Mouse (Mus musculus): ENCODE data around the gene Eml6. TPM values are rescaled to one million over a fixed set of nuclear protein-coding genes. Genes with fewer than 3 reads are reported as not detected.

Eml6 gene
- polyA plus RNA-seq, 1 experiment from 2014 or later: 3.0 TPM

- ATAC-seq (ENCODE audit: low FRiP score, low read depth): no peak
- Histone ChIP-seq H3K4me1 (no peaks in the 10 kb centered on the region), H3K36me3 (no peaks in the 10 kb centered on the region), H3K9ac (replicated peaks) (no peak overlapping the region), H3K9me3 (no peaks in the 10 kb centered on the region), H3K4me2 (replicated peaks) (no peak overlapping the region), H3K27ac (replicated peaks) (no peak overlapping the region), H3K4me3 (no peak overlapping the region), H3K27me3 (no peaks in the 10 kb centered on the region)
- 78% methylated on average over 9 of the region's 9 CpGs for WGBS
These were observed 217.5 kb downstream of the Eml6 start for GRCm38 (mm10) chr11:29808173-29808980.

DNA sequence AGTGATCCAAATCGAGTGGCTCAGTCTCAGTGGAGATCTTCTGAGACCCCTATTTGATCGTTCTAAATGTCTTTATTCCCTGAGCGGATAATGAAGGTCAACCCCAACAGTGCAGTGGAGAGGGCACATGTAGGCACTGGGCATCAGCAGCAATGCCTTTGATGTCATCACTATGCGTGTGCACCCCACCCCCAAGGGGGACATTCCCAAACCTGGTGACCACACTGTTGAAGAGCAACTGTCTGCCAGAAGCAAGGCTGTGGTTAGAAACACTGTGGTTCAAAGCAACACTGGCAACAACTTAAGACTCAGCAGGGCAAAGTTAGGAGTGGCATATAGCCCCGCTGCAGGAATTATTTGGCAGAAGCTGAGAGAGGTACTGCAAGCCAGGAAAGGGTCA, 218.5 kb downstream of the Eml6 start:
- no peaks in the 10 kb centered on the region for H3K27me3 ChIP-seq
- no peak for ATAC-seq (ENCODE audit: low FRiP score, low read depth)
- 76% methylated on average over 5 of the region's 5 CpGs for WGBS
- H3K4me2 ChIP-seq (replicated peaks): no peak overlapping the region
- no peak overlapping the region for H3K4me3 ChIP-seq
- no peak overlapping the region for H3K27ac ChIP-seq (replicated peaks)
- no peaks in the 10 kb centered on the region for H3K36me3 ChIP-seq
- no peak overlapping the region for H3K9ac ChIP-seq (replicated peaks)
- no peaks in the 10 kb centered on the region for H3K9me3 ChIP-seq
- no peaks in the 10 kb centered on the region for H3K4me1 ChIP-seq

DNA sequence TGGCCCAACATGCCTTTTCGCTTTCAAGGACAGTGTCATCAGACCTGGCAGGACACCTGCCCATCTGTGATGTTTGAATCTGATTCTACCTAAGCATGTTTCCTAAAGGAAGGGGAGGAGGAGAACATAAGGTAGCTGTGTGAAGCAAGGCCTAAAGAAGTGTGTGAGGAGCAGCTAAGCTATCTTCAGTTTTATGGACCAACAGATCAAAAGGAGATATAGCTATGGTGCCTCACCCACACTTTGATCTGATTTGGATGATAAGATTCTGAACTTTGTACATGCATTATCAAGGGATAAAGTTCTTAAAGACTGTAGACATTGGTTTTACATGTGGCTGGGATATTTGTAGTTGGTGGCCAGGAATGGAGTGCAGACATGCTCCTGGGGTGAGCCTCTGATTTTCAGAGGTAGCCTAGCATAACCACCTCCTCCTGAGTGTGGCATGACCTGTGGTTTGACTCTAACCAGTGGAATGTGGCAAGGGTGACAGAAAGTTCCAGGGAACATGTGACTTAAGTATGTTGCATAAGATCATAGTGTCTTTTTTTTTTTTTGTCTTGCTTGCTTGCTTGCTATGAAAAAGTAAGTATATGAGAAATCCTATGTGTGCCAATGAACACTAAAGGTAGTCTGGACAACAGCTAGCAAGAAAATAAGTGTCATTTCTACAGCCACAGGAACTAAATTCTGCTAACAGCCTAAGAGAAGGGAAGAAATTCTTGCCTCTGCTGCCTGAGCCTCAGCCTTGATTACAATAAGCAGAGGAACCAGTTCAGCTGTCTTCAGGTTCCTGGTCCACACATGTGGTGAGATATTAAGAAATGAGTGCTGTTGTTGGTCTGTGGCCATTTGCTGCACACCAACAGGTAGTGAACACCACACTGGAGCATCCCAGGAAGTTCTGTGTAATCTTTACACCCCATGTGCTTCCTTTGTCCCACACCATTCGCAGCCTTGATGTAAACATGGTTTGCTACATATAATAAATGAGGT, 224.1 kb downstream of the Eml6 start:
- ATAC-seq (ENCODE audit: low FRiP score, low read depth): no peak
- Histone ChIP-seq H3K27me3 (no peaks in the 10 kb centered on the region), H3K4me1 (no peaks in the 10 kb centered on the region), H3K4me2 (replicated peaks) (no peak overlapping the region), H3K9me3 (no peaks in the 10 kb centered on the region), H3K9ac (replicated peaks) (no peak overlapping the region), H3K27ac (replicated peaks) (no peak overlapping the region), H3K4me3 (no peak overlapping the region), H3K36me3 (no peaks in the 10 kb centered on the region)
- 86% methylated on average over 2 of the region's 2 CpGs for WGBS

GRCm38 (mm10) chr11:29799839-29800238, 226.0 kb downstream of the Eml6 start:
- H3K36me3 ChIP-seq: no peaks in the 10 kb centered on the region
- ATAC-seq (ENCODE audit: low FRiP score, low read depth): no peak
- no peaks in the 10 kb centered on the region for H3K4me1 ChIP-seq
- H3K4me2 ChIP-seq (replicated peaks): no peak overlapping the region
- H3K9me3 ChIP-seq: no peaks in the 10 kb centered on the region
- WGBS: 69% methylated on average over 1 of the region's 1 CpGs
- no peak overlapping the region for H3K27ac ChIP-seq (replicated peaks)
- no peak overlapping the region for H3K4me3 ChIP-seq
- no peak overlapping the region for H3K9ac ChIP-seq (replicated peaks)
- no peaks in the 10 kb centered on the region for H3K27me3 ChIP-seq

DNA sequence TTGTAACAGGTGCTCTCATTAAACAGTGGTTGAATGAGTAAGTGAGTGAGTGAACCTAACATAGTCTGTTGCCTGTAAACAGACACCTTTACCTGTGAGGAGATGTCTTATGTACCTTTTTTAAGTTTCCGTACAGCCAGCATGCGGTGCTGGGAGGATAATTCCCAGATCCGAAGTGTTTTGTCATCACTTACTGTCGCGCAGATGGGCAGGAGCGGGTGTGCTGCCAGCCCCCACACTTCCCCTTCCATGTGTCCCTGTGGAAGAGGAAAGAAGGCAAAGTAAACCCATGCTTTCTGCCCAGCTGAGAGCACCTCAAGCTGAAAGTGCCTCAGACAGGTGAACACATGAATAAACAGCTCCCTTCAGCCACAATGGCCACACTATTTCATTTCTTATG, 230.7 kb downstream of the Eml6 start:
- WGBS: 92% methylated on average over 6 of the region's 6 CpGs
- ATAC-seq (ENCODE audit: low FRiP score, low read depth): no peak

DNA sequence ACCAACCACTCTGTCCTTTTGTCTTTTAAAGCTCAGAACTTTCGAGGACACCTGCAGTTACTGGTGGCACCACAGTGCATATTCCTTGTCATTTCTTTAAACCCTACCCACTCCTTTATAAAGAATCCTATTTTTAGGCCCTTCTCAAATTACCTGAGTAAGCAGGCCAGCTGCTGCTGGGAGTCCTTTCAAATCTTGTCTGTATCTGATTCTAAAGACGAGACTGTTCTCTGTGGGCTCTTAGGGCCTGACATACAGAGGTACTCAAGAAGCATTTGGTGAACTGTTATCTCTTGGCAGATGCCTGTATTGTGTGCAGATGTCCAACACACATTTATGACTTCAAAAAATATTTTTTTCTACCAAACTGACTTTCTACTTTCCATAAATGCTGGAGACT, 231.4 kb downstream of the Eml6 start:
- WGBS: 66% methylated on average over 2 of the region's 2 CpGs
- H3K27me3 ChIP-seq: no peaks in the 10 kb centered on the region

More for the DNA sequence above, 230.7 kb downstream of the Eml6 start:
- Histone ChIP-seq H3K36me3 (no peaks in the 10 kb centered on the region), H3K27me3 (no peaks in the 10 kb centered on the region), H3K4me1 (no peaks in the 10 kb centered on the region), H3K27ac (replicated peaks) (no peak overlapping the region), H3K4me3 (no peak overlapping the region), H3K9me3 (no peaks in the 10 kb centered on the region), H3K4me2 (replicated peaks) (no peak overlapping the region), H3K9ac (replicated peaks) (no peak overlapping the region)

DNA sequence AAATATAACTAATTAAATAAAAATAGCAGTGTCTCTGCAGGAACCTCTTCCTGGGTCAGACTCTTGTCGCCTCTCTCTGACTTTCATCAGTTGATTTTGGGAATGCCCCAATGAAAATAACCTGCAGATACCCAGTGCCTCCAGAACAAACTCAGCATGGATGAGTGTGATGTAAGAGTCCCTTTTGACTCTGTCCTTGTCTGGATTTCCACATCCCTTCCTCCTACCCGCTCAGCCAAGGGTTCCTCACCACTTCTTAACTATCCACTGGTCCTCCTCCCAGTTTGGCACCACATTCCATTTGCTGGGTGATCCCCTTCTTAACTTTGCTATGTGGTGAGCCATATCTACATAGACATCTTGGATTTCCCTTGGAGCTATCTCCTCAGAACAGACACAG, 235.0 kb downstream of the Eml6 start:
- WGBS: 91% methylated on average over 2 of the region's 2 CpGs
- no peaks in the 10 kb centered on the region for H3K36me3 ChIP-seq
- H3K4me2 ChIP-seq (replicated peaks): no peak overlapping the region
- no peaks in the 10 kb centered on the region for H3K9me3 ChIP-seq
- H3K4me3 ChIP-seq: no peak overlapping the region
- peaks cover 6% of the 10 kb centered on the region; the same call in 1 of the 2 replicates for H3K4me1 ChIP-seq
- no peak for ATAC-seq (ENCODE audit: low FRiP score, low read depth)
- H3K9ac ChIP-seq (replicated peaks): no peak overlapping the region
- no peak overlapping the region for H3K27ac ChIP-seq (replicated peaks)
- H3K27me3 ChIP-seq: no peaks in the 10 kb centered on the region

More for the DNA sequence above, 231.4 kb downstream of the Eml6 start:
- Histone ChIP-seq H3K27ac (replicated peaks) (no peak overlapping the region), H3K9me3 (no peaks in the 10 kb centered on the region), H3K4me3 (no peak overlapping the region), H3K9ac (replicated peaks) (no peak overlapping the region), H3K4me1 (no peaks in the 10 kb centered on the region), H3K36me3 (no peaks in the 10 kb centered on the region), H3K4me2 (replicated peaks) (no peak overlapping the region)
- ATAC-seq (ENCODE audit: low FRiP score, low read depth): no peak

DNA sequence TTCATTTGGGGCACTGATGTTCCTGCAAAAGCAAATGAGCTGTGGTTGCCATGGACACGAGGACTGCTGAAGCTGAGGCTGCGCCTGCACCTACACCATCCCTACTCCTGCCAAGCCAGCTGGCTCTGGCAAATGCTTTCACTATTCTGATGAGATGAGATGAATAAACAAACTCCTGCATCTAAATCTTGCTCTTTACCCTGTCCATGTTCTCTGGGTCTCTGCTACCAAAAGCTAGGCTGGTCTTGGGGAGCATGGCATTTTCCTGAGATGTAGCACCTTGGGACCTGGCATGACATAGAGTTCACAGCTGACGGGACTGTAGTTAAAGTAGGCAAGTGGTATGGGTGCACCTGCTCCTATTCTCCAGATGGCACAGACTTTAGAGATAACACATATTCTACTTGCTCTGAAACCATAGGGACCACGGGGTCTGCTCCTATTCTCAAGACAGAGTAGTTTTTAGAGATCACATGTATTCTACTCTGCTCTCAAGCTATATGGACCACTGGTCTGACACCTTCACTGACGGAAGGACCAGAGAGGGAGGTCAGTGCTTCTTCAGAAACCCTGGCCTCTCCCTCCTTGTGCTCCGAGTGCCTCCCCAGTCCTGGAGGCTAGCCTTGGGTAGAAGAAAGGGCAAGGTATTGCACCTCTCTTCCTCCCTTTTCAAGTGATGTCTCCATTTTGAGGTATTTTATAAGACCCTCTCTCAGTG, 236.8 kb downstream of the Eml6 start:
- Histone ChIP-seq H3K4me3 (no peak overlapping the region), H3K27me3 (no peaks in the 10 kb centered on the region), H3K9me3 (no peaks in the 10 kb centered on the region), H3K4me2 (replicated peaks) (no peak overlapping the region), H3K27ac (replicated peaks) (no peak overlapping the region), H3K4me1 (peaks cover 6% of the 10 kb centered on the region; the same call in 1 of the 2 replicates), H3K36me3 (no peaks in the 10 kb centered on the region), H3K9ac (replicated peaks) (no peak overlapping the region)
- 72% methylated on average over 6 of the region's 6 CpGs for WGBS
- ATAC-seq (ENCODE audit: low FRiP score, low read depth): peak; percentile 73; the same call in 1 of the 2 replicates

- no peak for ATAC-seq (ENCODE audit: low FRiP score, low read depth)
- H3K9ac ChIP-seq (replicated peaks): no peak overlapping the region
- H3K27me3 ChIP-seq: no peaks in the 10 kb centered on the region
- H3K4me3 ChIP-seq: no peak overlapping the region
- H3K4me1 ChIP-seq: peaks cover 6% of the 10 kb centered on the region; the same call in 1 of the 2 replicates
- no peaks in the 10 kb centered on the region for H3K36me3 ChIP-seq
- no peak overlapping the region for H3K4me2 ChIP-seq (replicated peaks)
- no peaks in the 10 kb centered on the region for H3K9me3 ChIP-seq
- whole genome bisulfite sequencing: 43% methylated on average over 1 of the region's 1 CpGs
- no peak overlapping the region for H3K27ac ChIP-seq (replicated peaks)
These were observed 237.3 kb downstream of the Eml6 start for GRCm38 (mm10) chr11:29788499-29788898.

GRCm38 (mm10) chr11:29787473-29787872, 238.4 kb downstream of the Eml6 start:
- no peaks in the 10 kb centered on the region for H3K36me3 ChIP-seq
- H3K9me3 ChIP-seq: no peaks in the 10 kb centered on the region
- WGBS: 30% methylated on average over 5 of the region's 5 CpGs
- H3K4me1 ChIP-seq: peaks cover 6% of the 10 kb centered on the region; the same call in 1 of the 2 replicates
- no peak overlapping the region for H3K9ac ChIP-seq (replicated peaks)
- H3K27me3 ChIP-seq: no peaks in the 10 kb centered on the region
- no peak overlapping the region for H3K4me3 ChIP-seq
- no peak overlapping the region for H3K4me2 ChIP-seq (replicated peaks)
- no peak for ATAC-seq (ENCODE audit: low FRiP score, low read depth)
- H3K27ac ChIP-seq (replicated peaks): no peak overlapping the region

- H3K9me3 ChIP-seq: no peaks in the 10 kb centered on the region
- ATAC-seq (ENCODE audit: low FRiP score, low read depth): no peak
- no peak overlapping the region for H3K27ac ChIP-seq (replicated peaks)
- peaks cover 6% of the 10 kb centered on the region; the same call in 1 of the 2 replicates for H3K4me1 ChIP-seq
- no peak overlapping the region for H3K4me2 ChIP-seq (replicated peaks)
- no peak overlapping the region for H3K9ac ChIP-seq (replicated peaks)
- no peaks in the 10 kb centered on the region for H3K36me3 ChIP-seq
- no peak overlapping the region for H3K4me3 ChIP-seq
- 85% methylated on average over 6 of the region's 6 CpGs for WGBS
- H3K27me3 ChIP-seq: no peaks in the 10 kb centered on the region
These were observed 239.1 kb downstream of the Eml6 start for GRCm38 (mm10) chr11:29786583-29787219.
